Mouse (Mus musculus): ENCODE measurements at regions not wholly inside any gene's neighbourhood (a gene's known extent, or its start where the extent isn't known, plus 50 kb on each side); places are given as distances from the start of the nearest gene placed in this dataset.

DNA sequence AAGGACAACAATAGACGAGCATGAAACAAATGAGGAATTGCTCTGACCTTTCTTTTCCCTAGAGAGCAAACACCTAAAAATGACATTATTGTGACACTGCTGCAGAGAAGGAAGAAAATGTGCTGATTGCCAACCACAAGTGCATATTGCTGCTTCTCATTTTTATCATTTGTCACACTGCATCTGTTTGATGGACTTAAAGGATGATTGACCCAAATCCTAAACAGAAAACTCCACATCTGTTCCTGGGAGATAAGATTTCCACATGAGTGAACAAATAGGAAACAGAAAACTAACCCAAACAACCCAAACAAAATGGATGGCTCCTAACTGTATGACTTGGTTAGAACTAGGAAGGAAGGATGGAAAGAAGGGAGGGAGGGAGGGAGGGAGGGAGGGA is 118.5 kb downstream of the Ccdc50 start:
- no peak for DNase-seq

- DNase-seq: peak; percentile 29 to 44
Measured at GRCm38 (mm10) chr16:27523527-27524121, 135.0 kb downstream of the Ccdc50 start.

DNA sequence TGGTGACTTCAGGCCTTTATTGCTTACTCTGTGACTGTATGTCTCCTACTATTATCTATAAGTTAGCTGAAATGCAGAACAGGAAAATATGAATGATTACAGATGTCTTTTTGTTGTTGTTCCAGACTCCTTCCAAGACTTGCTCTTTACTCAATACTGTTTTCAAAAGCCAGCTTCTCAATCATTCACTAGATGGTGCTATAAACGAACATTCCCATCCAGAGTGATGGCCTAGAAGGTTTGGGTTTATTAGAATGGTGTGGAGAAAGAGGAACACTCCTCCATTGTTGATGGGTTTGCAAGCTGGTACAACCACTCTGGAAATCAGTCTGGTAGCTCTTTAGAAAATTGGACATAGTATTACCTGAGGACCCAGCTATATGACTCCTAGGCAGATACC is 138.0 kb downstream of the Ccdc50 start:
- no peak for DNase-seq

DNA sequence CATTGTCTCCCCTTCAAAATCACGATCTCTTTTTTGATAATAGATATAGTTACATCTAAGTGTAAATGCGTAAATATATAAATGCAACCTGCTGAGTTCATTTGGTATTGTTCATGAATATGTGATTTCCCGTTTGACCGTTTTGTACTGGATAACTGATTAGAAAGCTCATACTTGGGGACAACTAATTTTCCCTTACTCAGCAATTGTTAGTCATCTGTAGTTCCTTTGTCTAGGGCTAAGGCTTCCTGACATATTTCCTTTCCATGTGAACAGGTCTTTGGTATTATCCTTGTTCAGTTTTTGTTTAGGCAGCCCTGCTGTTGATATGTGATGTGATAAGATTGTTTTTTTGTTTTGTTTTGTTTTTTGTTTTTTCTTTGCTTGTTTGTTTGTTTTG is 142.0 kb downstream of the Ccdc50 start:
- DNase-seq: no peak
